Mouse (Mus musculus): Measurements from ENCODE around the gene Cgas.

DNA sequence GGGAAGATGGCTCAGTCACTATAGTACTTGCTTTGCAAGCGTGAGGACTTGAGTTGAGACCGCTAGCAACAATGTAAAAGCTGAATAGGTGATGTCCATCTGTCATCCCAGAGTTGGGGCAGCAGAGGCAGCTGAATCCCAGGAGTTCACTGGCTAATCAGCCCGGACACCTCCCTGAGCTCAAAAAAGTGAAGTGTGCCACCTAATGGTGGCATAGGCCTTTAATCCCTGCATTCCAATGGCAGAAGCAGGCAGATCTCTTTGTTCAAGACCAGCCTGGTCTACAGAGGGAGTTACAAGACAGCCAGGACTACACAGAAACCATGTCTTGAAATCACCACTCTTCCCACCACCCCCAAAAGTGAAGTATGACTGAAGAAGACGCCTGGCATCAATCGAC lies 10.6 kb downstream of the Cgas start:
- no peak for TF ChIP-seq ZC3H11A (IDR thresholded peaks at IDR 0.05; ENCODE audit: borderline replicate concordance, low read depth, low read length)
- TF ChIP-seq HCFC1 (IDR thresholded peaks at IDR 0.05; ENCODE audit: borderline replicate concordance, insufficient read depth, low read length), result no peak

Measured in ES-E14 (cell line).